Mouse (Mus musculus) intestine, embryonic 16.5 days (tissue): ENCODE data around the gene Wdr76. TPM values are rescaled to one million over a fixed set of nuclear protein-coding genes. Genes with fewer than 3 reads are reported as not detected.

Experiments used
- ATAC-seq: fragments of 200-750 bp; cut with Nextera tagmentation; 2 replicates; pipeline ENCODE4 v1.8.0; 2017; ENCODE audit warnings: moderate TSS enrichment, moderate library complexity
- H3K27ac ChIP-seq: fragments of 300-500 bp; sonication (generic); 2 replicates; pipeline ENCODE4 v1.5.1; 2014; ENCODE audit warnings: mild to moderate bottlenecking, low read length
- H3K27me3 ChIP-seq: fragments of 300-500 bp; sonication (generic); replicated peaks from 2 replicates; pipeline ENCODE4 v1.6.1; 2014; ENCODE audit warnings: low read length, control low read depth, mixed read lengths; ENCODE audit not compliant: control insufficient read depth, insufficient read depth
- H3K36me3 ChIP-seq: fragments of 300-500 bp; sonication (generic); 2 replicates; pipeline ENCODE4 v1.6.1; 2014; ENCODE audit warnings: low read length, control low read depth; ENCODE audit not compliant: control insufficient read depth, insufficient read depth
- H3K4me1 ChIP-seq: fragments of 300-500 bp; sonication (generic); 2 replicates; pipeline ENCODE4 v1.6.1; 2014; ENCODE audit warnings: low read length, control low read depth, mixed read lengths; ENCODE audit not compliant: control insufficient read depth, insufficient read depth
- H3K4me2 ChIP-seq: fragments of 300-500 bp; sonication (generic); 2 replicates; pipeline ENCODE4 v1.6.1; 2014; ENCODE audit warnings: low read depth, low read length, control low read depth
- H3K4me3 ChIP-seq: fragments of 300-500 bp; sonication (generic); 2 replicates; pipeline ENCODE4 v1.5.1; 2014; ENCODE audit warnings: mild to moderate bottlenecking, low read length
- H3K9ac ChIP-seq: fragments of 300-500 bp; sonication (generic); 2 replicates; pipeline ENCODE4 v1.6.1; 2014; ENCODE audit warnings: low read depth, low read length
- H3K9me3 ChIP-seq: fragments of 300-500 bp; sonication (generic); 2 replicates; pipeline ENCODE4 v1.6.1; 2016; ENCODE audit warnings: low read length, control low read depth; ENCODE audit not compliant: control insufficient read depth
- WGBS: fragments of 180-500 bp; shearing (Covaris S2); extraction: QIAGEN DNeasy Blood & Tissue Kit; methylation state at CpG from one replicate; pipeline ENCODE4 v1.1.7; 2014; 5-methylcytosine and 5-hydroxymethylcytosine counted together
- polyA plus RNA-seq: library from polyadenylated mRNA; unstranded; fragments of >200 nt; fragmentation: Nextera tagmentation; extraction: Ambion mirVana; gene quantifications from 2 replicates; pipeline ENCODE4 v1.2.1, GENCODE M21; 2015

Wdr76 gene
- polyA plus RNA-seq, 1 experiment from 2014 or later = 5.0 TPM

DNA sequence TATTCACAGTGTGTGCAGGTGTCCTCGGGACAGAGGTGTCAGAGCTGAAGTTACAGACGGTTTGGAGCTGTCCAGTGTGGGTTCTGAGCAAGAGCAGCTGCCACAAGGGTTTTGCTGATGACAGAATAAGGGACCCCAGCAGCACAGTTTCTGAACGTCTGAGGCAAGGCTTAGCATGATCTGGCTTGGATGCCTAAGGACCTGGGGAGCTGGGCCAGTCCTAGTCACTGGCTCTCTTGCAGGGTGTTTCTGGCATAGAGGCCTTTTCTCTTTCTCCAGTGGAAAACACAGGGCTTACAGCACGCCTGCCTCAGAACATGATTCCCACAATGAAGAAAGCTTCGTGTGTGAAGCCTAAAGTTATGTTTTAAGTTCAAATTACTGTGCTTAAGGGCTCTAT is 78.2 kb downstream of the Wdr76 start:
- Histone ChIP-seq H3K9ac (no peak overlapping the region), H3K27ac (no peak overlapping the region), H3K27me3 (no peaks in the 10 kb centered on the region), H3K4me3 (no peak overlapping the region), H3K9me3 (no peaks in the 10 kb centered on the region), H3K4me2 (no peak overlapping the region), H3K36me3 (no peaks in the 10 kb centered on the region), H3K4me1 (peaks cover 6% of the 10 kb centered on the region)
- 46% methylated on average over 5 of the region's 5 CpGs for WGBS
- ATAC-seq = no peak

DNA sequence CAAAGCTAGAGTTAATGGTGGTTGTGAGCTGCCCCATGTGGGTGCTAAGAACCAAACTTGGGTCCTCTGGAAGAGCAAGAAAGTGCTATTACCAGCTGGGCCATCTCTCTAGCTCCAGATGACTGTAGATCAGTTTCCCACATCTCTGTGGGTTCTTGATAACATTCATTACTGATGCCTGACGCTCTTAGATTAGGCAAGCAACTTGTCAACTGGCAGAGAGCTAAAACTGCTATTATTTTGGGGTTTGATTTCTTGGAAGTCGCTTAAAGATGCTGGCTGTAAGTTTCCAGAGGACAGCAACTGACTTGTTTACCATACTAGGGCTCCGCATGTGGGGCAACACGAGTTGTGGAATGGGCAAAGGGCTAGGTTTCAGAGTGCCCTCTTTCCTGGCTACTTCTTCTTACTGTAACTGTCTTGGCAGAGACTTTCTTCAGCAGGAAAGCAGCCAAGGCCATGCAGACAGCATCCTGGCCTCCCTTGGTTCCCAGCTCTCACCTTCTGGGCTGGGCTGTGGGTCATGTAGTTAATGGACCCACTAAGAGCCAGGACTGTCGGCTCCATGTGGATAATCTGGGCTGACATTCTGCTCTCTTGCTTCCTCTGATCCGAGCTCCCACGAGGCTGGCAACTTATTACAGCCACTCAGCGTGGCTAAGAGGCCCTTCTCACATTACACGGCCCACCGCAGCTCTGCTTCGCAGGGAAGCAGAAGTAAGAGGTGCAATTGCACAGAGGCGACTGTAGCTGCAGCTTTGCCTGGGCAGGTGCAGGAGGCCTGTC is 81.2 kb downstream of the Wdr76 start:
- no peak for ATAC-seq
- 36% methylated on average over 12 of the region's 12 CpGs for WGBS
- no peaks in the 10 kb centered on the region for H3K36me3 ChIP-seq
- H3K4me3 ChIP-seq = no peak overlapping the region
- no peak overlapping the region for H3K27ac ChIP-seq
- no peak overlapping the region for H3K4me2 ChIP-seq
- peaks cover 6% of the 10 kb centered on the region for H3K4me1 ChIP-seq
- no peaks in the 10 kb centered on the region for H3K27me3 ChIP-seq
- H3K9ac ChIP-seq = no peak overlapping the region
- H3K9me3 ChIP-seq = no peaks in the 10 kb centered on the region

DNA sequence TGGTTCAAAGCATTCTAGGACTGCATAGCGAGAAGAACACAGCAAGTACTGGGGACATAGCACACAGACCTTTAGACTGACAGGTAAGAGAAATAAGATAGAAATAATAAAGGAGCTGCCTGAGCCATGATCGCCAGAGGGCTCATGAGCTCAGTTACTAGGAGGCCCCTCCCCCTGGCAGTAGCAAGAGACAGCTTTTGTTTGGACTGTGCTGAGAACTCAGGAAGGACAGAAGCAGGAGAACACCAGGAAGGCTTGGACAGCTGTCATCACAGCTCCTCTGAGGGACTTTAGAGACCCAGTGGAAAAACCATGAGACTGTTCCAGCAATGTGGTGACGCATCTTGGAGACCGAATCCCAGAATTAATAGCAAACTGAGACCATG is 81.8 kb downstream of the Wdr76 start:
- H3K36me3 ChIP-seq = no peaks in the 10 kb centered on the region
- H3K9ac ChIP-seq = no peak overlapping the region
- H3K9me3 ChIP-seq = no peaks in the 10 kb centered on the region
- H3K27ac ChIP-seq = no peak overlapping the region
- peak; percentile 59 for ATAC-seq
- no peak overlapping the region for H3K4me3 ChIP-seq
- peaks cover 6% of the 10 kb centered on the region for H3K4me1 ChIP-seq
- no peaks in the 10 kb centered on the region for H3K27me3 ChIP-seq
- H3K4me2 ChIP-seq = no peak overlapping the region
- WGBS = 45% methylated on average over 4 of the region's 4 CpGs

DNA sequence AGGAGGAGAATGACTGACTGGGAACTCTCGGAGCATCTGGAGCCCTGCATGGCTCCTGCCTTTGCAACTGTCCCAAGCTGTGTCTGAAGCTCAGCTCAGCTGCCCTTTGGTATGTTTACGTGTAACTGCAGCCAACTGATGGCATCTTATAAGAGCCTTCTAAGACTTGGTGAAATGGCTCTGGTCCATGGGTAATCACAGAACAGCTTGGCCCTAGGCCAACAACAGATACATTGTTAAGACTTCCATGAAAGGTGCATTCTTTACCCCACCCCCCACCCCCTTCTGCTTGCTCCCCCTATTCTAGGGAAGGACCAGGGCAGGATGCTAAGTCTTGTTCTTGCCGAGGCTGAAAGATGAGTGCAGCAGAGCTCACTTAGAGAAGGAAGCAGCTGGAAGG is 87.6 kb downstream of the Wdr76 start:
- 53% methylated on average over 3 of the region's 3 CpGs for WGBS
- no peak overlapping the region for H3K27ac ChIP-seq
- H3K4me1 ChIP-seq = peaks cover 17% of the 10 kb centered on the region
- no peaks in the 10 kb centered on the region for H3K9me3 ChIP-seq
- H3K27me3 ChIP-seq = no peaks in the 10 kb centered on the region
- H3K9ac ChIP-seq = no peak overlapping the region
- H3K4me3 ChIP-seq = no peak overlapping the region
- no peak for ATAC-seq
- no peak overlapping the region for H3K4me2 ChIP-seq
- no peaks in the 10 kb centered on the region for H3K36me3 ChIP-seq

Other genes starting within 250 kb of the Wdr76 start
- gene Trp53bp1, start 235.3 kb upstream of the Wdr76 start, polyA plus RNA-seq = 26.5 and 31.0 TPM in 2 replicates
- gene Map1a, start 217.1 kb upstream of the Wdr76 start, polyA plus RNA-seq = 1.9 and 2.6 TPM in 2 replicates
- gene Ppip5k1, start 151.3 kb upstream of the Wdr76 start, polyA plus RNA-seq = 18.7 and 21.4 TPM in 2 replicates
- 880 and 1,082 TPM in 2 replicates for gene Ckmt1, start 149.0 kb upstream of the Wdr76 start, polyA plus RNA-seq
- gene Strc, start 119.6 kb upstream of the Wdr76 start, polyA plus RNA-seq = 0.04 TPM in 2 replicates
- 889 and 911 TPM in 2 replicates for gene Pdia3, start 92.9 kb upstream of the Wdr76 start, polyA plus RNA-seq
- 1.1 and 1.5 TPM in 2 replicates for gene Catsper2, start 92.9 kb upstream of the Wdr76 start, polyA plus RNA-seq
- gene Ell3, start 62.4 kb upstream of the Wdr76 start, polyA plus RNA-seq = 6.7 and 7.9 TPM in 2 replicates
- gene Serf2, start 57.5 kb upstream of the Wdr76 start, polyA plus RNA-seq = 456 and 469 TPM in 2 replicates
- 88.3 and 89.9 TPM in 2 replicates for gene Hypk, start 53.4 kb upstream of the Wdr76 start, polyA plus RNA-seq
- 0.13 TPM in 1 of 2 replicates, not detected in the other for gene Serinc4, start 49.9 kb upstream of the Wdr76 start, polyA plus RNA-seq
- gene Mfap1b, start 32.7 kb upstream of the Wdr76 start, polyA plus RNA-seq = 38.2 and 40.2 TPM in 2 replicates
- 18.7 and 21.5 TPM in 2 replicates for gene Mfap1a, start 58 bp upstream of the Wdr76 start, polyA plus RNA-seq